Mouse (Mus musculus) kidney, adult 2 months (tissue): ENCODE data around the gene Ap3m1. TPM values are rescaled to one million over a fixed set of nuclear protein-coding genes. Genes with fewer than 3 reads are reported as not detected.
A peak's percentile ranks its signal among the peaks of the same experiment; 100 is the strongest.

Experiments used
- DNase-seq: peaks from one replicate; pipeline ENCODE4 v3.0.0; 2021
- H3K27ac ChIP-seq: fragments of 200-500 bp; 2 replicates; pipeline ENCODE4 v1.5.1; 2012; ENCODE audit warnings: low read depth, low read length, control low read depth, inconsistent platforms; ENCODE audit not compliant: insufficient read depth
- H3K27me3 ChIP-seq: fragments of 200-500 bp; replicated peaks from 2 replicates; pipeline ENCODE4 v1.6.1; 2012; ENCODE audit warnings: mild to moderate bottlenecking, moderate library complexity, low read length, inconsistent platforms; ENCODE audit not compliant: control insufficient read depth, insufficient read depth
- H3K36me3 ChIP-seq: fragments of 200-500 bp; 2 replicates; pipeline ENCODE4 v1.6.1; 2012; ENCODE audit warnings: mild to moderate bottlenecking, moderate library complexity, low read length, inconsistent platforms; ENCODE audit not compliant: control insufficient read depth, insufficient read depth
- H3K4me1 ChIP-seq: fragments of 200-500 bp; 2 replicates; pipeline ENCODE4 v1.6.1; 2011; ENCODE audit warnings: low read length; ENCODE audit not compliant: control insufficient read depth, insufficient read depth
- H3K4me3 ChIP-seq: fragments of 200-500 bp; 2 replicates; pipeline ENCODE4 v1.5.1; 2011; ENCODE audit warnings: mild to moderate bottlenecking, low read depth, low read length, control low read depth; ENCODE audit not compliant: insufficient read depth
- CTCF ChIP-seq: fragments of 200-500 bp; conservative IDR thresholded peaks from 2 replicates; pipeline ENCODE4 v1.5.1; 2011; ENCODE audit warnings: low read depth, mild to moderate bottlenecking, control low read depth, low read length, moderate library complexity, mixed read lengths; ENCODE audit not compliant: insufficient read depth, insufficient read length
- POLR2A ChIP-seq: fragments of 200-500 bp; IDR thresholded peaks from one replicate; pipeline ENCODE4 v1.6.1; 2011; ENCODE audit warnings: low read depth, low read length, control low read depth
- WGBS: fragments of 180-500 bp; shearing (Covaris S2); methylation state at CpG from one replicate; pipeline ENCODE4 v1.1.7; 2018; 5-methylcytosine and 5-hydroxymethylcytosine counted together
- polyA plus RNA-seq: library from polyadenylated mRNA; depleted of rRNA; stranded (reverse); fragments of >200 nt; gene quantifications from 2 replicates; pipeline ENCODE4 v1.2.3, GENCODE M21; 2012

The Ap3m1 gene
- polyA plus RNA-seq, 1 experiment = 25.5 TPM

DNA sequence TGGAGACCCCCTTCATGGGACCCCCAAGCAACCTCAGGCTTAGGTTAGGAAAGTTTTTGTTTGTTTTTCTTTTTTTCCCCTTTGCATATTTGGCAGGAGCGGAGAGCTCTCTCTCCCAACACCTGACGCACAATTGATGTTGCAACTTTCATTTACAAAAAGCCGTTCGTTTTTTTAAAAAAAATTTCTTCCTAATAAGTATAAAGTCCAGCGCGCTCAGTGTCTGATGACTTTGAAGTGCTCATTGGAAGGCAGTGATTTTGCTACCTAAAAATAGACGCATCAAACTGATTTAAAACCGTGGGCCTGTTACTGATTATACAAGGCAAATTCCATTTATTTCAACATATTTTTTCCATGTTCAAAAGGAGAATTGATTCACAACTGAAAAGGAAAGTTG, 843 bp upstream of the Ap3m1 start:
- TF ChIP-seq CTCF (no peak), POLR2A (no peak)
- Histone ChIP-seq H3K27ac (peak overlapping the region; percentile 72; the same call in 1 of the 2 replicates), H3K4me1 (peaks cover 3% of the 10 kb centered on the region; the same call in 1 of the 2 replicates), H3K4me3 (peak overlapping the region; percentile 82), H3K27me3 (no peaks in the 10 kb centered on the region), H3K36me3 (no peaks in the 10 kb centered on the region)
- peak; percentile 67 for DNase-seq
- 3% methylated on average over 8 of the region's 8 CpGs for WGBS

- Histone ChIP-seq H3K4me1 (peaks cover 3% of the 10 kb centered on the region; the same call in 1 of the 2 replicates), H3K36me3 (no peaks in the 10 kb centered on the region), H3K27ac (peak overlapping the region; percentile 90), H3K4me3 (peak overlapping the region; percentile 82), H3K27me3 (no peaks in the 10 kb centered on the region)
- under 1% methylated on average over 25 of the region's 25 CpGs for WGBS
- peak; percentile 95 for DNase-seq
- no peak for TF ChIP-seq POLR2A
- TF ChIP-seq CTCF = 0 out of 2 replicates have a peak, but pooled peaks have one; percentile 13
These were observed 448 bp upstream of the Ap3m1 start for GRCm38 (mm10) chr14:21052781-21053130.

GRCm38 (mm10) chr14:21051380-21052111, 762 bp downstream of the Ap3m1 start:
- Histone ChIP-seq H3K4me3 (peak overlapping the region; percentile 61), H3K27ac (peak overlapping the region; percentile 91), H3K4me1 (peaks cover 3% of the 10 kb centered on the region; the same call in 1 of the 2 replicates), H3K27me3 (no peaks in the 10 kb centered on the region), H3K36me3 (no peaks in the 10 kb centered on the region)
- WGBS = 5% methylated on average over 28 of the region's 28 CpGs
- DNase-seq = no peak
- TF ChIP-seq POLR2A (no peak), CTCF (no peak)

DNA sequence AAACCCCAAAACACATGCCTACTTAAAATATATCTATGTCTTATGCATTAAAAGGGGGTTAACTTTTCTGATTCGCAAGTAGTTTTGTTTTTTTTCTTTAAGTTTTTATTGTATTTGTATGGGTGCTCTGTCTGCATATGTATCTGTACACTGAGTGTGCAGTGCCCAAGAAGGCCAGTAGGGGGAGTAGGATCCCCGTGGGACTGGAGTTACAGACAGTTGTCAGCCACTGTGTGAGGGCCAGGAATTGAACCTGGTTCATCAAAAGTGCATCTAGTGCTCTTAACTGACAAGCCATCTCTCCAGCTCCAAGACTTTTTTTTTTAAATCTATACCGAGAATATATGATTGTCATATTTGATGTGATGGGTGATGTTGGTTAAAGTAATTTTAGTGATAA, 1.6 kb downstream of the Ap3m1 start:
- no peak overlapping the region for H3K4me3 ChIP-seq
- H3K36me3 ChIP-seq = no peaks in the 10 kb centered on the region
- TF ChIP-seq CTCF (peak; percentile 57), POLR2A (no peak)
- H3K27me3 ChIP-seq = no peaks in the 10 kb centered on the region
- H3K27ac ChIP-seq = no peak overlapping the region
- H3K4me1 ChIP-seq = peaks cover 3% of the 10 kb centered on the region; the same call in 1 of the 2 replicates
- 71% methylated on average over 3 of the region's 3 CpGs for WGBS
- peak; percentile 19 for DNase-seq

GRCm38 (mm10) chr14:21048879-21049278, 3.4 kb downstream of the Ap3m1 start:
- Histone ChIP-seq H3K27ac (no peak overlapping the region), H3K4me3 (no peak overlapping the region), H3K4me1 (peaks cover 3% of the 10 kb centered on the region; the same call in 1 of the 2 replicates), H3K36me3 (no peaks in the 10 kb centered on the region; the same call in 1 of the 2 replicates), H3K27me3 (no peaks in the 10 kb centered on the region)
- TF ChIP-seq CTCF (peak; percentile 66), POLR2A (no peak)
- peak; percentile 59 for DNase-seq

DNA sequence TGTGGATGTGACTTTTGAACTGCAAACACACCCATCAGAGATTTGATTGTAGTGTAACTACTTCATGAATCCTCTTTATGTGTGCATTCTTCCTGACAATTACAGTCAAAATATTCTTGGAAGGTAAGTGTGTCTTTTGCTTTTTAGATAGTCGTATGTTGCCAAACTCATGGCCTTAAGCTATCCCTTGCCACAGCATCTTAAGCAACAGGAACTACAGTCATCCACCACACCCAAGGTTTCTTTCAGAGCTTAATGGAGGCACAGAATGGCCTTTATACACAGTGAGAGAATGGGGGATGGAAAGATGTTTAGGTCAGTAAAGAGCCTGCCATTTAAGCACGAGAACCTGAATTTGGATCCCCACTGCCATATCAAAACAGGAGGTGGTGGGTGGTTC, 4.5 kb downstream of the Ap3m1 start:
- TF ChIP-seq POLR2A (no peak), CTCF (no peak)
- no peak overlapping the region for H3K27ac ChIP-seq
- H3K36me3 ChIP-seq = no peaks in the 10 kb centered on the region; the same call in 1 of the 2 replicates
- H3K27me3 ChIP-seq = no peaks in the 10 kb centered on the region
- no peak for DNase-seq
- 66% methylated on average over 2 of the region's 2 CpGs for WGBS
- peaks cover 3% of the 10 kb centered on the region; the same call in 1 of the 2 replicates for H3K4me1 ChIP-seq
- no peak overlapping the region for H3K4me3 ChIP-seq

DNA sequence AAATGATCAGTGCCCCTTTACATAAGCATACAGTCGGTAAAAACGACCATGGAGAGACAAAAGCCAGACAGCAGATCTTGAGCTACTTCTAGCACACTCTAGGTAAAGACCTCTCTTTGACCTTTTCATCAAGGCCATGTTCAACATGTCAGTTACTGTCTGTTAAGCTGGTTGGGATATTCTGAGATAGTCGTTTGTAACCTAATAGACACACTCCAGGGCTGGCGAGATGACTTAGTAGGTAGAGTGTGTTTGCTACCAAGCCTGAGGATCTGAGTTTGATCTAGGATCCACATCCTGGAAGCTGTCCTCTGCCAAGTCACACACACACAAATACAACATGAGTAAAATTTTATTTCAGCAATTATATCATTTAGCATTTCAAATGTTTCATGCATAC, 12.7 kb downstream of the Ap3m1 start:
- DNase-seq = no peak
- Histone ChIP-seq H3K27ac (no peak overlapping the region), H3K36me3 (peaks cover 14% of the 10 kb centered on the region), H3K4me3 (no peak overlapping the region), H3K4me1 (no peaks in the 10 kb centered on the region), H3K27me3 (no peaks in the 10 kb centered on the region)
- TF ChIP-seq CTCF (no peak), POLR2A (no peak)
- WGBS = 80% methylated on average over 4 of the region's 4 CpGs
